Mouse (Mus musculus) small intestine, adult 2 months (tissue): Measurements from ENCODE around the gene Rfx4.

Experiments
- CTCF ChIP-seq: fragments of 200-500 bp; IDR thresholded peaks from 2 replicates; pipeline ENCODE4 v1.5.1; 2012; ENCODE audit warnings: low read depth, mild to moderate bottlenecking, control low read depth, inconsistent platforms, low read length, moderate library complexity, mixed read lengths; ENCODE audit not compliant: insufficient replicate concordance, insufficient read length; ENCODE audit errors: extremely low read depth
- POLR2A ChIP-seq: fragments of 200-500 bp; IDR thresholded peaks from 2 replicates; pipeline ENCODE4 v1.6.1; 2012; ENCODE audit warnings: low read depth, mild to moderate bottlenecking, control low read depth, inconsistent platforms, low read length, moderate library complexity

- no peak for TF ChIP-seq POLR2A
- no peak for TF ChIP-seq CTCF
Measured at GRCm38 (mm10) chr10:84886221-84886627, 130.4 kb downstream of the Rfx4 start.
